In genomic region chr7:144081963-144082362, GRCm38 (mm10) we compare ENCODE assay signal across 12 mouse cellular contexts.
A peak's percentile ranks its signal among the peaks of the same experiment; 100 is the strongest.
DNase-seq lines count a peak whose midpoint lies in the region; ATAC-seq and TF ChIP-seq lines count a peak whose summit lies in the region.
"Had no signal": no experiment of that assay in that cellular context is flagged by ENCODE, and none has a peak within 500 bp of the region (broad histone marks: within the 10 kb centered on the region; RNA-seq: fewer than 3 reads in every experiment).

No protein-coding gene starts in this region.

- peak; percentile 8; the same call in 1 of the 2 replicates for ATAC-seq in forebrain, embryonic 13.5 days
- ATAC-seq in forebrain, embryonic 11.5 days (replicated peaks; ENCODE audit: low FRiP score) = no peak
- 0 out of 2 replicates have a peak, but pooled peaks have one; percentile 26 for ATAC-seq in liver, embryonic 11.5 days (replicated peaks; ENCODE audit: low FRiP score)
- no peak for ATAC-seq in liver, postnatal 0 days
- ATAC-seq in intestine, postnatal 0 days = 0 out of 2 replicates have a peak, but pooled peaks have one; percentile 2

- no peak overlapping the region for H3K9ac ChIP-seq in forebrain, embryonic 13.5 days
- no peak overlapping the region for H3K9ac ChIP-seq in forebrain, embryonic 11.5 days (ENCODE audit: low read length)
- H3K9ac ChIP-seq in liver, embryonic 11.5 days (ENCODE audit: low read depth, low read length) = no peak overlapping the region
- no peak overlapping the region for H3K9ac ChIP-seq in liver, postnatal 0 days (replicated peaks)
- H3K9ac ChIP-seq in intestine, postnatal 0 days (ENCODE audit: low read depth, low read length) = no peak overlapping the region
- H3K9ac ChIP-seq: embryonic facial prominence, embryonic 15.5 days; heart, embryonic 12.5 days; liver, embryonic 15.5 days had no signal

- TF ChIP-seq EP300 in liver, postnatal 0 days (IDR thresholded peaks at IDR 0.05; ENCODE audit: low read depth) = no peak

- H3K27me3 ChIP-seq in forebrain, embryonic 13.5 days = no peaks in the 10 kb centered on the region
- H3K27me3 ChIP-seq in forebrain, embryonic 11.5 days (ENCODE audit: control insufficient read depth, insufficient read depth, low read length) = no peaks in the 10 kb centered on the region
- H3K27me3 ChIP-seq in liver, embryonic 11.5 days (replicated peaks; ENCODE audit: control insufficient read depth, insufficient read depth, low read length) = no peaks in the 10 kb centered on the region
- no peaks in the 10 kb centered on the region for H3K27me3 ChIP-seq in liver, postnatal 0 days (ENCODE audit: insufficient read depth, low read length)
- no peaks in the 10 kb centered on the region for H3K27me3 ChIP-seq in intestine, postnatal 0 days (replicated peaks; ENCODE audit: control insufficient read depth, insufficient read depth, low read length)
- H3K27me3 ChIP-seq: embryonic facial prominence, embryonic 15.5 days; heart, embryonic 12.5 days; liver, embryonic 15.5 days had no signal

- no peak overlapping the region for H3K4me3 ChIP-seq in forebrain, embryonic 13.5 days
- no peak overlapping the region for H3K4me3 ChIP-seq in forebrain, embryonic 11.5 days (ENCODE audit: low read depth, low read length)
- no peak overlapping the region for H3K4me3 ChIP-seq in liver, embryonic 11.5 days (ENCODE audit: low read depth, low read length)
- H3K4me3 ChIP-seq in liver, postnatal 0 days (ENCODE audit: low read depth, low read length) = no peak overlapping the region
- H3K4me3 ChIP-seq in intestine, postnatal 0 days (ENCODE audit: low read depth, low read length) = no peak overlapping the region
- H3K4me3 ChIP-seq: embryonic facial prominence, embryonic 15.5 days; heart, embryonic 12.5 days; left cerebral cortex, adult 2 months; liver, embryonic 15.5 days; myocyte had no signal

- no peak for TF ChIP-seq CTCF in liver, postnatal 0 days (IDR thresholded peaks at IDR 0.05; ENCODE audit: low read depth)
- no peak for TF ChIP-seq CTCF in intestine, postnatal 0 days (IDR thresholded peaks at IDR 0.05; ENCODE audit: low read depth)

- no peaks in the 10 kb centered on the region for H3K4me1 ChIP-seq in forebrain, embryonic 13.5 days
- no peaks in the 10 kb centered on the region for H3K4me1 ChIP-seq in forebrain, embryonic 11.5 days (replicated peaks; ENCODE audit: control insufficient read depth, insufficient read depth, low read length)
- 0 out of 2 replicates have a peak, but pooled peaks cover 2% of the 10 kb centered on the region for H3K4me1 ChIP-seq in liver, embryonic 11.5 days (replicated peaks; ENCODE audit: control insufficient read depth, insufficient read depth, low read length)
- H3K4me1 ChIP-seq in liver, postnatal 0 days (ENCODE audit: insufficient read depth) = no peaks in the 10 kb centered on the region
- no peaks in the 10 kb centered on the region for H3K4me1 ChIP-seq in intestine, postnatal 0 days (replicated peaks; ENCODE audit: control insufficient read depth, insufficient read depth, low read length)
- H3K4me1 ChIP-seq: embryonic facial prominence, embryonic 15.5 days; heart, embryonic 12.5 days; liver, embryonic 15.5 days had no signal

- H3K36me3 ChIP-seq in forebrain, embryonic 13.5 days (ENCODE audit: poor library complexity, severe bottlenecking) = no peaks in the 10 kb centered on the region
- H3K36me3 ChIP-seq in forebrain, embryonic 11.5 days (ENCODE audit: control insufficient read depth, insufficient read depth, low read length) = no peaks in the 10 kb centered on the region
- H3K36me3 ChIP-seq in liver, embryonic 11.5 days (ENCODE audit: control insufficient read depth, insufficient read depth, low read length) = no peaks in the 10 kb centered on the region
- no peaks in the 10 kb centered on the region; the same call in 1 of the 2 replicates for H3K36me3 ChIP-seq in liver, postnatal 0 days (replicated peaks; ENCODE audit: insufficient read depth, low read length)
- H3K36me3 ChIP-seq in intestine, postnatal 0 days (ENCODE audit: control insufficient read depth, insufficient read depth) = peaks cover 6% of the 10 kb centered on the region; the same call in 1 of the 2 replicates
- H3K36me3 ChIP-seq: embryonic facial prominence, embryonic 15.5 days; heart, embryonic 12.5 days; liver, embryonic 15.5 days had no signal

- H3K9me3 ChIP-seq in forebrain, embryonic 13.5 days (replicated peaks) = no peaks in the 10 kb centered on the region
- H3K9me3 ChIP-seq in forebrain, embryonic 11.5 days (ENCODE audit: control insufficient read depth, low read length) = no peaks in the 10 kb centered on the region
- no peaks in the 10 kb centered on the region for H3K9me3 ChIP-seq in liver, embryonic 11.5 days (ENCODE audit: control insufficient read depth, low read length)
- no peaks in the 10 kb centered on the region for H3K9me3 ChIP-seq in liver, postnatal 0 days (ENCODE audit: low read length)
- H3K9me3 ChIP-seq in intestine, postnatal 0 days (ENCODE audit: control insufficient read depth) = no peaks in the 10 kb centered on the region
- H3K9me3 ChIP-seq: embryonic facial prominence, embryonic 15.5 days; liver, embryonic 15.5 days had no signal

- WGBS in forebrain, embryonic 13.5 days = 81% methylated on average over 2 of the region's 2 CpGs
- 88% methylated on average over 2 of the region's 2 CpGs for WGBS in forebrain, embryonic 11.5 days
- whole genome bisulfite sequencing in liver, embryonic 11.5 days = 80% methylated on average over 2 of the region's 2 CpGs
- 57% methylated on average over 2 of the region's 2 CpGs for WGBS in liver, postnatal 0 days (ENCODE audit: insufficient replicate concordance)
- 76% methylated on average over 2 of the region's 2 CpGs for WGBS in intestine, postnatal 0 days

- H3K27ac ChIP-seq in forebrain, embryonic 13.5 days = no peak overlapping the region
- no peak overlapping the region for H3K27ac ChIP-seq in forebrain, embryonic 11.5 days (ENCODE audit: low read depth, low read length)
- H3K27ac ChIP-seq in liver, embryonic 11.5 days (ENCODE audit: low read depth, low read length) = no peak overlapping the region
- no peak overlapping the region for H3K27ac ChIP-seq in liver, postnatal 0 days (ENCODE audit: low read depth)
- H3K27ac ChIP-seq in intestine, postnatal 0 days (ENCODE audit: low read depth, low read length) = no peak overlapping the region
- H3K27ac ChIP-seq: embryonic facial prominence, embryonic 15.5 days; left cerebral cortex, adult 2 months; liver, embryonic 15.5 days had no signal

- DNase-seq in forebrain, embryonic 11.5 days (ENCODE audit: low spot score) = no peak
- no peak for DNase-seq in liver, embryonic 11.5 days (ENCODE audit: low spot score)
- no peak for DNase-seq in liver, postnatal 0 days
- peak; percentile 40 for DNase-seq in adipocyte (ENCODE audit: low spot score)
- DNase-seq in layer of hippocampus, adult 8-10 months (ENCODE audit: low spot score in 2 of 2) = no peak

- H3K4me2 ChIP-seq in forebrain, embryonic 13.5 days = no peak overlapping the region
- no peak overlapping the region for H3K4me2 ChIP-seq in forebrain, embryonic 11.5 days (ENCODE audit: low read depth, low read length, severe bottlenecking)
- no peak overlapping the region for H3K4me2 ChIP-seq in liver, embryonic 11.5 days
- H3K4me2 ChIP-seq in liver, postnatal 0 days (ENCODE audit: low read depth, low read length) = no peak overlapping the region
- no peak overlapping the region for H3K4me2 ChIP-seq in intestine, postnatal 0 days (replicated peaks; ENCODE audit: low read depth)
- H3K4me2 ChIP-seq: embryonic facial prominence, embryonic 15.5 days; heart, embryonic 12.5 days; liver, embryonic 15.5 days had no signal

Comparison
In these comparisons a context has a peak if more than half of its experiments do, and no peak if none do; other contexts are left out.
1. ATAC-seq: peak in forebrain, embryonic 13.5 days (single experiment), liver, embryonic 11.5 days (single experiment) and intestine, postnatal 0 days (single experiment); none in forebrain, embryonic 11.5 days (single experiment) and liver, postnatal 0 days (single experiment).